Mouse (Mus musculus): ENCODE results near the gene Cdhr4.
"Not testable (repeated sequence)": the region's sequence is repeated elsewhere in the genome, so short reads cannot be mapped to it uniquely, and the experiment has no call there.

Cdhr4 gene

DNA sequence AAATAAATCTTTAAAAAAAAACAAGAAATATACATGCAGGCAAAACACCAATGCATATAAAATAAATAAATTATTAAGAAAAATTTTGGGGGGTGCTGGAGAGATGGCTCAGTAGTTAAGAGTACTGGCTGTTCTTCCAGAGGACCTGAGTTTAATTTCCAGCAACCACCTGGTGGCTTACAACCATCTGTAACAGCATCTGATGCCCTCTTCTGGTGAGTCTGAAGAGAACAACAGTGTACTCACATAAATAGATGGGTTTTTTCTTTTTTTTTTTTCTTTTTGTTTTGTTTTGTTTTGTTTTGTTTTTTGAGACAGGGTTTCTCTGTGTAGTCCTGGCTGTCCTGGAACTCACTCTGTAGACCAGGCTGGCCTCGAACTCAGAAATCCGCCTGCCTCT is 21.3 kb downstream of the Cdhr4 start:
- not testable (repeated sequence) for DNase-seq

- no peak for DNase-seq
Measured at GRCm38 (mm10) chr9:108017127-108017526, 24.8 kb downstream of the Cdhr4 start.

DNA sequence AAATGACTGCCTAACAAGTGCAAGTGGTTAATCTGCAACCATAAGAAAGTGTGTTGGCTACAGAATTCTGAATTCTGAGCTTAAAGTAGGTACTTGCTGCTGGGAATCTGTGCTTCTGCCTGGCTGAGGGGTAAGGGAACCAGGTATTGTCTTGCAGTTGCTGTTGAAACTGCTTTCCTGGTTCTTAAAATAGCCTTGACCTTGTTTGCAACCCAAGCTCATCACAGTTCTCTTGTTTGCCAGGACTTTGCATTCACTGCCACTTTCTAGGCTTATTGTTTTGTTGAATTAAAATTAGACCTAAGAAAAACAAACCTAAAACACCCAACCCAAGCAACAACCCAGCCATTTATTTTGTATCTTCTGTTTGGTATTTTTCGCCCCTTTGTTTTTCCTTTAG is 28.4 kb downstream of the Cdhr4 start:
- DNase-seq = no peak

DNA sequence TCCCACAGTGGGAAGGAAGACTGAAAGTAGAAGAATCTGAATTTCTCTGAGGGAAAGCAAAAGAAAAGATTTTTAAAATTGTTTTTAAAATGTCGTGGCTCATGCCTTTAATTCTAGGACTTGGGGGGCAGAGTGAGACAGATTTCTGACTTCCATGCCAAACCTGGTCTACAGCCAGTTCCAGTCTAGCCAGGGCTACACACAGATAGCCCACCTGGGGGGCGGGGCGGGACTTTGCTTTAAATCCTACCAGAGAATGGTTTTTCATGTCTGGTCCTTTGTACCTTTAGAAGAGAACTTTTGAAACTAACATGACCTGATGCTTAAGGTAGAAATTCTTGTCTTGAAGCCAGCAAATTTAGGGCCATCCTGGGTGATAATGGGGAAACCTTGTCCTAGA is 30.9 kb downstream of the Cdhr4 start:
- DNase-seq = no peak

- DNase-seq = no peak
Measured at GRCm38 (mm10) chr9:108026584-108026983, 34.3 kb downstream of the Cdhr4 start.

DNA sequence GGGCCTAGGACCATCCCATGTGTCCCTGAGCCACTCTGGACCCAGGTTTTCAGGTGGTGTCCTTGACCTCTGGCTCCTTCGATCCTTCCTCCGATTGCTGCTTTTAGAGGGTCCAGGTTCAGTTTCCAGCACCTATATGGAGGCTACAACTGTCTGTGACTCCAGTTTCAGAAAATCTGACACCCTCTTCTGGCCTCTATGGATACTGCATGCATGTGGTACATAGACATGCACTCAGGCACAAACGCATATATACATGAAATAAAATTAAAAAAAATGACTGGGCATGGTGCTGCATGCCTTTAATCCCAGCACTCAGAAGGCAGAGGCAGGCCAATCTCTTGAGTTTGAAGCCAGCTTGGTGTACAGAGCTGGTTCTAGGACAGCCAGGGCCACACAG is 35.6 kb downstream of the Cdhr4 start:
- no peak for DNase-seq

DNA sequence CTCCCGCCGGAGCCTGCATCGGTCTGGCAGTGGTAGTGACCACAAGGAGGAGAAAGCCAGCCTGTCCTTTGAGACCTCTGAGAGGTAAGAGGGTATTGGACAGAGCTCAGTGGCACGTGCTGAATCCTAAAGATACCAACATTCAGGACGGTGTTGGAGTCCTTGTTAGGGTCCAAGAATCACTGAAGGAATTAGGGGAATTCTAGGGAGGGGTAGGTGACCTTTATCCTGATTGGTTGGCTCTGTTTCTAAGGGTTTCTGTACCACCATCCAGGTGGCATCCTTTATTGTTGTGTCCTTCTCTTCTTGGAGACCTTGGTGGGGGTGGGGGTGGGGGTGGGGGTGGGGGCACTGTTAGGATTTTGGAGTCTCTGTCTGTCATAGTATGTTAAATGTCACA is 39.8 kb downstream of the Cdhr4 start:
- no peak for DNase-seq

GRCm38 (mm10) chr9:108035331-108036156 is 43.2 kb downstream of the Cdhr4 start:
- DNase-seq = no peak

DNA sequence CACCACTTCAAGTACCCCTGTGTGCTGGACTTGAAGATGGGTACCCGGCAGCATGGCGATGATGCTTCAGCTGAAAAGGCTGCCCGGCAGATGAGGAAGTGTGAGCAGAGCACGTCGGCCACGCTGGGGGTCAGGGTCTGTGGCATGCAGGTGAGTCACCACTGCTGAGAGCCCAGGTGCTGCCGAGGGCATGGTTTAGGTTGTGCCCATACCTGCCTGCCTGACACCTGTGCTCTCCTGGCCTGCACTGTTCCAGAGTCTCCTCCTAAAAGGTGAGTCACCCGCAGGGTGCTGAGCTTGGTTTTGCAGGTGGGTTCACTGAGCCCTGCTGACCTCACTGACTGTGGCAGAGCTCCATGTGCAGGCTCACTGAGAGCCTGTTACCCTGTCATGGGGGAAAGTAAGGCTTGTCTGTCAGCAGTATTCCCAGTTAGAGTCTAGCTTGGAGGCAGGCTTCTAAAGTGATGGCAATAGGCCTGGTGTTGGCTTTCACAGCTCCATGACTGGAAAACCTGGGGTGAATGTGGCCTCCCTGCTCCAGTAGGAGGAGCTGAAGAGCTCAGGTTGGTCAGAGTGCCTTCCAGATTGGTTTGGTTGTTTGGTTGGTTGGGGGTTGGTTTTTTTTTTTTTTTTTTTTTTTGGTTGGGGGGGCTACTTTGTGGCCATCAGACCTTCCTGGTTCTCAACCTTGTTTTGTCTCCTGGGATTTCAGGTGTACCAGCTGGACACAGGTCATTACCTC is 52.6 kb downstream of the Cdhr4 start:
- no peak for DNase-seq

DNA sequence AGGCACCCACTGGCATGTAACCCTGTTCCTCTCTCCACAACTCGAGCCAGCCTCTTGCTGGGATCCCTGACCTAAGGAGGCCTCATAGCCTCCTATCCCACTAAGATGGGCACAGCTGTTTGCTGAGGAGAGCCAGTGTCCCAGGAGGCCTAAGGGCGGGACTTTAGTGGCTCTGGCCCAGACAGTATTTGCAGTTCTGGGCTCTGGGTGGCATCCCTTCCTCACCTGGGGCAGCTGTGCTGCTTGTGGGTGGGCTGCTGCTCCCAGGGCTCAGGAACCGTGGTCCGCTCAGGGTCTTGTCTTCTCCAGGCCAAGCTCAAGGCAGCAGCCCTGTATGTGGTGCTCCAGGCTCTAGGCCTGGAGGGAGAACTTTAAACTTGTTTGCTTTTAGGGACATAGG is 54.3 kb downstream of the Cdhr4 start:
- no peak for DNase-seq

- DNase-seq = no peak
Measured at GRCm38 (mm10) chr9:108047601-108048565, 55.6 kb downstream of the Cdhr4 start.

GRCm38 (mm10) chr9:108048566-108048955 is 56.3 kb downstream of the Cdhr4 start:
- DNase-seq = no peak

GRCm38 (mm10) chr9:108049016-108049455 is 56.7 kb downstream of the Cdhr4 start, which contains the start of gene Gmppb:
TSS of gene Gmppb (plus strand) at chr9:108049242.
- DNase-seq = peak; percentile 98
